Mouse (Mus musculus) midbrain, postnatal 0 days (tissue): ENCODE results near the gene Slc6a6. TPM values are rescaled to one million over a fixed set of nuclear protein-coding genes. Genes with fewer than 3 reads are reported as not detected.

Experiments used
- ATAC-seq: fragments of 200-750 bp; cut with Nextera tagmentation; 2 replicates; pipeline ENCODE4 v1.8.0; 2017; ENCODE audit warnings: moderate number of reproducible peaks, mild to moderate bottlenecking, moderate TSS enrichment, moderate library complexity; ENCODE audit not compliant: low FRiP score
- DNase-seq: peaks from one replicate; pipeline ENCODE4 v3.0.0-alpha.2; 2015; ENCODE audit warnings: low spot score
- H3K27ac ChIP-seq: fragments of 300-500 bp; sonication (generic); 2 replicates; pipeline ENCODE4 v1.5.1; 2014; ENCODE audit warnings: low read depth, mild to moderate bottlenecking, low read length, mixed read lengths
- H3K27me3 ChIP-seq: fragments of 300-500 bp; sonication (generic); 2 replicates; pipeline ENCODE4 v1.6.1; 2014; ENCODE audit warnings: low read length, control low read depth, mixed read lengths; ENCODE audit not compliant: insufficient read depth
- H3K36me3 ChIP-seq: fragments of 300-500 bp; sonication (generic); 2 replicates; pipeline ENCODE4 v1.6.1; 2014; ENCODE audit warnings: low read length, control low read depth, mixed read lengths; ENCODE audit not compliant: insufficient read depth
- H3K4me1 ChIP-seq: fragments of 300-500 bp; sonication (generic); 2 replicates; pipeline ENCODE4 v1.6.1; 2014; ENCODE audit warnings: mild to moderate bottlenecking, control low read depth, antibody characterized with exemption, low read length, mixed read lengths; ENCODE audit not compliant: insufficient read depth
- H3K4me2 ChIP-seq: fragments of 300-500 bp; sonication (generic); 2 replicates; pipeline ENCODE4 v1.6.1; 2014; ENCODE audit warnings: low read depth, mild to moderate bottlenecking, low read length, mixed read lengths; ENCODE audit not compliant: poor library complexity, severe bottlenecking
- H3K4me3 ChIP-seq: fragments of 300-500 bp; sonication (generic); 2 replicates; pipeline ENCODE4 v1.5.1; 2014; ENCODE audit warnings: low read depth, mild to moderate bottlenecking, low read length, moderate library complexity
- H3K9ac ChIP-seq: fragments of 300-500 bp; sonication (generic); replicated peaks from 2 replicates; pipeline ENCODE4 v1.6.1; 2014; ENCODE audit warnings: mild to moderate bottlenecking, low read length, moderate library complexity, mixed read lengths; ENCODE audit not compliant: poor library complexity, severe bottlenecking
- H3K9me3 ChIP-seq: fragments of 300-500 bp; sonication (generic); 2 replicates; pipeline ENCODE4 v1.6.1; 2016; ENCODE audit warnings: low read length, control low read depth
- CTCF ChIP-seq: IDR thresholded peaks from 2 replicates; pipeline ENCODE4 v1.5.1; 2016; ENCODE audit warnings: antibody characterized with exemption, mild to moderate bottlenecking
- WGBS: fragments of 180-500 bp; shearing (Covaris S2); extraction: QIAGEN DNeasy Blood & Tissue Kit; methylation state at CpG from one replicate; pipeline ENCODE4 v1.1.7; 2014; 5-methylcytosine and 5-hydroxymethylcytosine counted together
- polyA plus RNA-seq: library from polyadenylated mRNA; unstranded; fragments of >200 nt; fragmentation: Nextera tagmentation; extraction: Ambion mirVana; gene quantifications from 2 replicates; pipeline ENCODE4 v1.2.1, GENCODE M21; 2015
- total RNA-seq: library from RNA; depleted of rRNA; stranded (reverse); fragments of >200 nt; gene quantifications from 2 replicates; pipeline ENCODE4 v1.2.3, GENCODE M21; 2014

Gene Slc6a6
- total and polyA plus RNA-seq, 2 experiments from 2014 or later, result 146 to 147 TPM

GRCm38 (mm10) chr6:91665267-91665666, 18.6 kb upstream of the Slc6a6 start:
- Histone ChIP-seq H3K4me1 (no peaks in the 10 kb centered on the region), H3K4me2 (no peak overlapping the region), H3K9ac (no peak overlapping the region), H3K9me3 (no peaks in the 10 kb centered on the region), H3K27ac (no peak overlapping the region), H3K36me3 (no peaks in the 10 kb centered on the region), H3K27me3 (no peaks in the 10 kb centered on the region), H3K4me3 (no peak overlapping the region)
- no peak for TF ChIP-seq CTCF
- 91% methylated on average over 6 of the region's 6 CpGs for WGBS
- no peak for DNase-seq
- no peak for ATAC-seq

- no peaks in the 10 kb centered on the region for H3K4me1 ChIP-seq
- no peak overlapping the region for H3K27ac ChIP-seq
- no peak for DNase-seq
- H3K9ac ChIP-seq, result no peak overlapping the region
- no peak for TF ChIP-seq CTCF
- no peaks in the 10 kb centered on the region for H3K27me3 ChIP-seq
- WGBS, result 88% methylated on average over 3 of the region's 3 CpGs
- no peak for ATAC-seq
- no peak overlapping the region for H3K4me2 ChIP-seq
- no peaks in the 10 kb centered on the region for H3K36me3 ChIP-seq
- no peak overlapping the region for H3K4me3 ChIP-seq
- H3K9me3 ChIP-seq, result no peaks in the 10 kb centered on the region
Measured at GRCm38 (mm10) chr6:91665990-91666700, 17.7 kb upstream of the Slc6a6 start.

- Histone ChIP-seq H3K9ac (no peak overlapping the region), H3K4me2 (no peak overlapping the region), H3K4me3 (no peak overlapping the region), H3K27ac (no peak overlapping the region), H3K4me1 (no peaks in the 10 kb centered on the region), H3K36me3 (no peaks in the 10 kb centered on the region), H3K27me3 (no peaks in the 10 kb centered on the region), H3K9me3 (no peaks in the 10 kb centered on the region)
- WGBS, result 91% methylated on average over 4 of the region's 4 CpGs
- DNase-seq, result no peak
- ATAC-seq, result no peak
- no peak for TF ChIP-seq CTCF
Measured at GRCm38 (mm10) chr6:91667141-91667540, 16.7 kb upstream of the Slc6a6 start.

GRCm38 (mm10) chr6:91668276-91668675, 15.6 kb upstream of the Slc6a6 start:
- no peak for DNase-seq
- no peak for TF ChIP-seq CTCF
- no peak overlapping the region for H3K27ac ChIP-seq
- no peaks in the 10 kb centered on the region for H3K9me3 ChIP-seq
- no peak for ATAC-seq
- H3K36me3 ChIP-seq, result no peaks in the 10 kb centered on the region
- WGBS, result 40% methylated on average over 5 of the region's 5 CpGs
- H3K4me2 ChIP-seq, result no peak overlapping the region
- H3K4me3 ChIP-seq, result no peak overlapping the region
- H3K27me3 ChIP-seq, result no peaks in the 10 kb centered on the region
- no peaks in the 10 kb centered on the region for H3K4me1 ChIP-seq
- no peak overlapping the region for H3K9ac ChIP-seq

GRCm38 (mm10) chr6:91669270-91669669, 14.6 kb upstream of the Slc6a6 start:
- Histone ChIP-seq H3K4me1 (no peaks in the 10 kb centered on the region), H3K9me3 (no peaks in the 10 kb centered on the region), H3K4me3 (no peak overlapping the region), H3K4me2 (no peak overlapping the region), H3K9ac (no peak overlapping the region), H3K27ac (no peak overlapping the region), H3K36me3 (no peaks in the 10 kb centered on the region), H3K27me3 (no peaks in the 10 kb centered on the region)
- ATAC-seq, result no peak
- 40% methylated on average over 4 of the region's 4 CpGs for WGBS
- no peak for DNase-seq
- no peak for TF ChIP-seq CTCF

GRCm38 (mm10) chr6:91670224-91670623, 13.6 kb upstream of the Slc6a6 start:
- DNase-seq (no peak), ATAC-seq (no peak)
- no peak for TF ChIP-seq CTCF
- no peak overlapping the region for H3K27ac ChIP-seq
- H3K4me3 ChIP-seq, result no peak overlapping the region
- H3K36me3 ChIP-seq, result no peaks in the 10 kb centered on the region
- no peak overlapping the region for H3K9ac ChIP-seq
- no peaks in the 10 kb centered on the region for H3K9me3 ChIP-seq
- H3K4me2 ChIP-seq, result no peak overlapping the region
- no peaks in the 10 kb centered on the region for H3K4me1 ChIP-seq
- 41% methylated on average over 6 of the region's 6 CpGs for WGBS
- no peaks in the 10 kb centered on the region for H3K27me3 ChIP-seq
